Mouse (Mus musculus): Measurements from ENCODE around the gene Frzb.

- no peak for TF ChIP-seq CTCF (IDR thresholded peaks at IDR 0.05; ENCODE audit: low read depth)
- no peak for TF ChIP-seq EP300 (IDR thresholded peaks at IDR 0.05; ENCODE audit: low read depth)
Observed at GRCm38 (mm10) chr2:80434783-80435572, 12.4 kb downstream of the Frzb start.

All from liver, embryonic 14.5 days (tissue).